Mouse (Mus musculus): Measurements from ENCODE around the gene Pld1. TPM values are rescaled to one million over a fixed set of nuclear protein-coding genes. Genes with fewer than 3 reads are reported as not detected.

Gene Pld1
- polyA plus RNA-seq, 1 experiment from 2014 or later: 17.0 TPM

- Histone ChIP-seq H3K27me3 (replicated peaks) (no peaks in the 10 kb centered on the region), H3K4me1 (replicated peaks) (no peaks in the 10 kb centered on the region), H3K27ac (no peak overlapping the region), H3K9me3 (no peaks in the 10 kb centered on the region), H3K4me3 (replicated peaks) (no peak overlapping the region), H3K36me3 (no peaks in the 10 kb centered on the region), H3K9ac (no peak overlapping the region), H3K4me2 (replicated peaks) (no peak overlapping the region)
- WGBS: 89% methylated on average over 2 of the region's 2 CpGs
- ATAC-seq: no peak
Measured at GRCm38 (mm10) chr3:27950726-27951125, 12.2 kb downstream of the Pld1 start.

- Histone ChIP-seq H3K4me1 (replicated peaks) (no peaks in the 10 kb centered on the region), H3K27ac (no peak overlapping the region), H3K4me3 (replicated peaks) (no peak overlapping the region), H3K36me3 (no peaks in the 10 kb centered on the region), H3K9me3 (no peaks in the 10 kb centered on the region), H3K9ac (no peak overlapping the region), H3K4me2 (replicated peaks) (no peak overlapping the region), H3K27me3 (replicated peaks) (no peaks in the 10 kb centered on the region)
- ATAC-seq: no peak
- 75% methylated on average over 4 of the region's 4 CpGs for WGBS
Measured at GRCm38 (mm10) chr3:27951721-27952120, 13.2 kb downstream of the Pld1 start.

- WGBS: 77% methylated on average over 1 of the region's 1 CpGs
- no peak for ATAC-seq
- Histone ChIP-seq H3K4me1 (replicated peaks) (no peaks in the 10 kb centered on the region), H3K4me2 (replicated peaks) (no peak overlapping the region), H3K9me3 (no peaks in the 10 kb centered on the region), H3K4me3 (replicated peaks) (no peak overlapping the region), H3K27me3 (replicated peaks) (no peaks in the 10 kb centered on the region), H3K36me3 (no peaks in the 10 kb centered on the region), H3K27ac (no peak overlapping the region), H3K9ac (no peak overlapping the region)
Measured at GRCm38 (mm10) chr3:27956006-27956405, 17.5 kb downstream of the Pld1 start.

- Histone ChIP-seq H3K36me3 (no peaks in the 10 kb centered on the region), H3K4me1 (replicated peaks) (no peaks in the 10 kb centered on the region), H3K9me3 (no peaks in the 10 kb centered on the region), H3K9ac (no peak overlapping the region), H3K27me3 (replicated peaks) (no peaks in the 10 kb centered on the region), H3K27ac (no peak overlapping the region), H3K4me2 (replicated peaks) (no peak overlapping the region), H3K4me3 (replicated peaks) (no peak overlapping the region)
- no peak for ATAC-seq
- 92% methylated on average over 6 of the region's 6 CpGs for WGBS
Measured at GRCm38 (mm10) chr3:27959221-27959620, 20.7 kb downstream of the Pld1 start.

- Histone ChIP-seq H3K4me3 (replicated peaks) (no peak overlapping the region), H3K27ac (no peak overlapping the region), H3K27me3 (replicated peaks) (no peaks in the 10 kb centered on the region), H3K9ac (no peak overlapping the region), H3K9me3 (no peaks in the 10 kb centered on the region), H3K4me1 (replicated peaks) (no peaks in the 10 kb centered on the region), H3K36me3 (no peaks in the 10 kb centered on the region), H3K4me2 (replicated peaks) (no peak overlapping the region)
- WGBS: 77% methylated on average over 3 of the region's 3 CpGs
- ATAC-seq: no peak
Measured at GRCm38 (mm10) chr3:27961162-27961561, 22.7 kb downstream of the Pld1 start.

GRCm38 (mm10) chr3:27963795-27964201, 25.3 kb downstream of the Pld1 start:
- Histone ChIP-seq H3K4me1 (replicated peaks) (no peaks in the 10 kb centered on the region), H3K4me3 (replicated peaks) (no peak overlapping the region), H3K4me2 (replicated peaks) (no peak overlapping the region), H3K27me3 (replicated peaks) (no peaks in the 10 kb centered on the region), H3K9ac (no peak overlapping the region), H3K9me3 (no peaks in the 10 kb centered on the region), H3K27ac (no peak overlapping the region), H3K36me3 (no peaks in the 10 kb centered on the region)
- WGBS: 39% methylated on average over 6 of the region's 6 CpGs
- no peak for ATAC-seq

- H3K27me3 ChIP-seq (replicated peaks): no peaks in the 10 kb centered on the region
- no peak for ATAC-seq
- no peak overlapping the region for H3K9ac ChIP-seq
- H3K9me3 ChIP-seq: no peaks in the 10 kb centered on the region
- no peak overlapping the region for H3K4me3 ChIP-seq (replicated peaks)
- no peaks in the 10 kb centered on the region for H3K36me3 ChIP-seq
- H3K4me1 ChIP-seq (replicated peaks): no peaks in the 10 kb centered on the region
- no peak overlapping the region for H3K27ac ChIP-seq
- no peak overlapping the region for H3K4me2 ChIP-seq (replicated peaks)
- 81% methylated on average over 8 of the region's 8 CpGs for WGBS
Measured at GRCm38 (mm10) chr3:27968671-27969070, 30.2 kb downstream of the Pld1 start.

- no peaks in the 10 kb centered on the region for H3K9me3 ChIP-seq
- no peak overlapping the region for H3K9ac ChIP-seq
- no peak for ATAC-seq
- no peaks in the 10 kb centered on the region for H3K36me3 ChIP-seq
- H3K27ac ChIP-seq: no peak overlapping the region
- H3K4me2 ChIP-seq (replicated peaks): no peak overlapping the region
- no peak overlapping the region for H3K4me3 ChIP-seq (replicated peaks)
- no peaks in the 10 kb centered on the region for H3K27me3 ChIP-seq (replicated peaks)
- H3K4me1 ChIP-seq (replicated peaks): no peaks in the 10 kb centered on the region
- WGBS: 89% methylated on average over 7 of the region's 7 CpGs
Measured at GRCm38 (mm10) chr3:27973936-27974335, 35.4 kb downstream of the Pld1 start.

GRCm38 (mm10) chr3:27974981-27975380, 36.5 kb downstream of the Pld1 start:
- 93% methylated on average over 3 of the region's 3 CpGs for WGBS
- Histone ChIP-seq H3K4me3 (replicated peaks) (no peak overlapping the region), H3K9ac (no peak overlapping the region), H3K36me3 (no peaks in the 10 kb centered on the region), H3K4me1 (replicated peaks) (no peaks in the 10 kb centered on the region), H3K27ac (no peak overlapping the region), H3K27me3 (replicated peaks) (no peaks in the 10 kb centered on the region), H3K9me3 (no peaks in the 10 kb centered on the region), H3K4me2 (replicated peaks) (no peak overlapping the region)
- ATAC-seq: no peak

GRCm38 (mm10) chr3:27976931-27977544, 38.5 kb downstream of the Pld1 start:
- Histone ChIP-seq H3K9ac (no peak overlapping the region), H3K36me3 (no peaks in the 10 kb centered on the region), H3K27ac (no peak overlapping the region), H3K4me1 (replicated peaks) (no peaks in the 10 kb centered on the region), H3K4me2 (replicated peaks) (no peak overlapping the region), H3K27me3 (replicated peaks) (no peaks in the 10 kb centered on the region), H3K4me3 (replicated peaks) (no peak overlapping the region), H3K9me3 (no peaks in the 10 kb centered on the region)
- no peak for ATAC-seq
- 78% methylated on average over 10 of the region's 10 CpGs for WGBS

GRCm38 (mm10) chr3:27978030-27978723, 39.7 kb downstream of the Pld1 start:
- Histone ChIP-seq H3K4me3 (replicated peaks) (no peak overlapping the region), H3K4me2 (replicated peaks) (no peak overlapping the region), H3K4me1 (replicated peaks) (no peaks in the 10 kb centered on the region), H3K27me3 (replicated peaks) (no peaks in the 10 kb centered on the region), H3K27ac (no peak overlapping the region), H3K9me3 (no peaks in the 10 kb centered on the region), H3K9ac (no peak overlapping the region), H3K36me3 (no peaks in the 10 kb centered on the region)
- WGBS: 73% methylated on average over 9 of the region's 9 CpGs
- peak; percentile 44 for ATAC-seq

GRCm38 (mm10) chr3:27981591-27981990, 43.1 kb downstream of the Pld1 start:
- no peak for ATAC-seq
- Histone ChIP-seq H3K9me3 (no peaks in the 10 kb centered on the region), H3K27ac (no peak overlapping the region), H3K4me2 (replicated peaks) (no peak overlapping the region), H3K27me3 (replicated peaks) (no peaks in the 10 kb centered on the region), H3K4me1 (replicated peaks) (no peaks in the 10 kb centered on the region), H3K9ac (no peak overlapping the region), H3K36me3 (no peaks in the 10 kb centered on the region), H3K4me3 (replicated peaks) (no peak overlapping the region)
- 67% methylated on average over 4 of the region's 4 CpGs for WGBS

GRCm38 (mm10) chr3:27982436-27983017, 44.0 kb downstream of the Pld1 start:
- no peaks in the 10 kb centered on the region for H3K4me1 ChIP-seq (replicated peaks)
- H3K9ac ChIP-seq: no peak overlapping the region
- H3K27me3 ChIP-seq (replicated peaks): no peaks in the 10 kb centered on the region
- no peak overlapping the region for H3K27ac ChIP-seq
- H3K36me3 ChIP-seq: no peaks in the 10 kb centered on the region
- H3K4me3 ChIP-seq (replicated peaks): no peak overlapping the region
- no peak overlapping the region for H3K4me2 ChIP-seq (replicated peaks)
- H3K9me3 ChIP-seq: no peaks in the 10 kb centered on the region
- peak; percentile 64 for ATAC-seq
- 35% methylated on average over 7 of the region's 7 CpGs for WGBS

All from intestine, embryonic 15.5 days (tissue).